Mouse (Mus musculus): Measurements from ENCODE around the gene Sytl1. TPM values are rescaled to one million over a fixed set of nuclear protein-coding genes. Genes with fewer than 3 reads are reported as not detected.

Sytl1 gene
- total and polyA plus RNA-seq, 3 experiments = 0.08 to 0.31 TPM; not detected in 1

- H3K9ac ChIP-seq (ENCODE audit: control insufficient read depth, low read depth, low read length, poor library complexity, severe bottlenecking) = peak overlapping the region; percentile 66
- H3K36me3 ChIP-seq (ENCODE audit: control insufficient read depth in 1 of 2, insufficient read depth in 2 of 2, low read length in 2 of 2) = peaks cover 0 to 50% of the 10 kb centered on the region in 2 experiments; a peak in 2 of 4 replicates
- H3K9me3 ChIP-seq (replicated peaks; ENCODE audit: insufficient read depth, low read length) = no peaks in the 10 kb centered on the region
- H3K27me3 ChIP-seq (ENCODE audit: control insufficient read depth in 1 of 2, insufficient read depth in 2 of 2, low read length in 2 of 2) = no peaks in the 10 kb centered on the region
- H3K4me1 ChIP-seq (ENCODE audit: control insufficient read depth in 1 of 2, insufficient read depth in 2 of 2, low read length in 2 of 2) = peaks cover 12 to 77% of the 10 kb centered on the region in 2 experiments
- TF ChIP-seq ZKSCAN1 (IDR thresholded peaks at IDR 0.05; ENCODE audit: low read depth, low read length) = no peak
- peak overlapping the region; percentile 98 for H3K27ac ChIP-seq (ENCODE audit: control insufficient read depth, low read depth, low read length)
- no peak overlapping the region for H3K4me3 ChIP-seq (ENCODE audit: control insufficient read depth in 1 of 2, insufficient read depth in 1 of 2, low read depth in 2 of 2, low read length in 2 of 2)
- no peak for DNase-seq (ENCODE audit: low read depth, low spot score)
- no peaks in the 10 kb centered on the region; the same call in 1 of the 2 replicates for H3K79me2 ChIP-seq (ENCODE audit: control insufficient read depth, insufficient read depth, low read length, poor library complexity)
Measured at GRCm38 (mm10) chr4:133247072-133247471, 15.8 kb downstream of the Sytl1 start.

- Histone ChIP-seq H3K27ac (ENCODE audit: control insufficient read depth, low read depth, low read length) (peak overlapping the region; percentile 81), H3K36me3 (ENCODE audit: control insufficient read depth in 1 of 2, insufficient read depth in 2 of 2, low read length in 2 of 2) (peaks cover 0 to 56% of the 10 kb centered on the region in 2 experiments; a peak in 2 of 4 replicates), H3K27me3 (ENCODE audit: control insufficient read depth in 1 of 2, insufficient read depth in 2 of 2, low read length in 2 of 2) (no peaks in the 10 kb centered on the region), H3K79me2 (ENCODE audit: control insufficient read depth, insufficient read depth, low read length, poor library complexity) (peaks cover 8% of the 10 kb centered on the region), H3K9ac (ENCODE audit: control insufficient read depth, low read depth, low read length, poor library complexity, severe bottlenecking) (peak overlapping the region; percentile 32), H3K4me1 (ENCODE audit: control insufficient read depth in 1 of 2, insufficient read depth in 2 of 2, low read length in 2 of 2) (peaks cover 10 to 75% of the 10 kb centered on the region in 2 experiments), H3K4me3 (ENCODE audit: control insufficient read depth in 1 of 2, insufficient read depth in 1 of 2, low read depth in 2 of 2, low read length in 2 of 2) (no peak overlapping the region), H3K9me3 (replicated peaks; ENCODE audit: insufficient read depth, low read length) (no peaks in the 10 kb centered on the region)
- peak; percentile 75 for DNase-seq (ENCODE audit: low read depth, low spot score)
- TF ChIP-seq ETS1 (IDR thresholded peaks at IDR 0.05; ENCODE audit: low read depth, low read length) (peak; percentile 67), CTCF (IDR thresholded peaks at IDR 0.05 in 2 of 3, conservative IDR thresholded peaks at IDR 0.05 in 1 of 3; ENCODE audit: control insufficient read depth in 1 of 3, insufficient read depth in 1 of 3, low read depth in 2 of 3, low read length in 3 of 3, poor library complexity in 1 of 3, severe bottlenecking in 1 of 3) (no peak), MYC (IDR thresholded peaks at IDR 0.05; ENCODE audit: low read depth, low read length) (peak; percentile 69; the same call in 1 of the 2 replicates), MYB (IDR thresholded peaks at IDR 0.05; ENCODE audit: low read depth, low read length) (peak; percentile 59), UBTF (IDR thresholded peaks at IDR 0.05; ENCODE audit: borderline replicate concordance, insufficient read depth, low read depth, low read length) (no peak), USF2 (IDR thresholded peaks at IDR 0.05; ENCODE audit: borderline replicate concordance in 1 of 2, insufficient read depth in 1 of 2, low read depth in 1 of 2, low read length in 2 of 2) (no peak), E2F4 (IDR thresholded peaks at IDR 0.05; ENCODE audit: borderline replicate concordance, low read depth, low read length) (no peak), GABPA (IDR thresholded peaks at IDR 0.05; ENCODE audit: low read depth, low read length) (no peak), MAZ (IDR thresholded peaks at IDR 0.05; ENCODE audit: low read depth, low read length) (no peak), MXI1 (IDR thresholded peaks at IDR 0.05; ENCODE audit: low read depth, low read length) (no peak; the same call in 1 of the 2 replicates), ZMIZ1 (IDR thresholded peaks at IDR 0.05; ENCODE audit: low read depth, low read length) (no peak), POLR2A (IDR thresholded peaks at IDR 0.05; ENCODE audit: control insufficient read depth in 1 of 2, insufficient read depth in 1 of 2, low read depth in 1 of 2, low read length in 2 of 2, poor library complexity in 1 of 2) (peak in 1 of 2 experiments; percentile 30; a peak in 1 of 4 replicates), MAX (IDR thresholded peaks at IDR 0.05; ENCODE audit: low read length) (no peak), NELFE (IDR thresholded peaks at IDR 0.05; ENCODE audit: low read depth, low read length) (no peak), ZC3H11A (IDR thresholded peaks at IDR 0.05; ENCODE audit: low read depth, low read length) (no peak), USF1 (IDR thresholded peaks at IDR 0.05; ENCODE audit: low read depth, low read length) (no peak), MAFK (IDR thresholded peaks at IDR 0.05; ENCODE audit: borderline replicate concordance, low read depth, low read length) (no peak), GATA1 (IDR thresholded peaks at IDR 0.05; ENCODE audit: low read depth, low read length) (peak; percentile 79), SIN3A (IDR thresholded peaks at IDR 0.05; ENCODE audit: low read length) (peak; percentile 65), JUND (IDR thresholded peaks at IDR 0.05; ENCODE audit: low read depth, low read length) (no peak), ELF1 (IDR thresholded peaks at IDR 0.05; ENCODE audit: low read depth, low read length) (peak; percentile 26; the same call in 1 of the 2 replicates), ZKSCAN1 (IDR thresholded peaks at IDR 0.05; ENCODE audit: low read depth, low read length) (no peak), EP300 (IDR thresholded peaks at IDR 0.05; ENCODE audit: low read depth in 1 of 2, low read length in 2 of 2) (peak; percentile 88 to 92), TBP (IDR thresholded peaks at IDR 0.05; ENCODE audit: low read depth, low read length) (peak; percentile 54; the same call in 1 of the 2 replicates), MEF2A (IDR thresholded peaks at IDR 0.05; ENCODE audit: extremely low read depth, insufficient replicate concordance, low read depth, low read length, poor library complexity, severe bottlenecking) (no peak), POLR2AphosphoS5 (IDR thresholded peaks at IDR 0.05; ENCODE audit: borderline replicate concordance, low read depth, low read length) (no peak), RAD21 (IDR thresholded peaks at IDR 0.05; ENCODE audit: low read depth, low read length) (no peak), HCFC1 (IDR thresholded peaks at IDR 0.05; ENCODE audit: low read depth, low read length) (no peak; the same call in 1 of the 2 replicates), TCF12 (IDR thresholded peaks at IDR 0.05; ENCODE audit: low read depth, low read length) (peak; percentile 89), BHLHE40 (IDR thresholded peaks at IDR 0.05; ENCODE audit: borderline replicate concordance, low read depth, low read length) (no peak), SMC3 (IDR thresholded peaks at IDR 0.05; ENCODE audit: low read depth, low read length) (no peak)
Measured at GRCm38 (mm10) chr4:133244289-133244688, 18.6 kb downstream of the Sytl1 start.
